Mouse (Mus musculus): ENCODE results near the gene Kpna6.

DNA sequence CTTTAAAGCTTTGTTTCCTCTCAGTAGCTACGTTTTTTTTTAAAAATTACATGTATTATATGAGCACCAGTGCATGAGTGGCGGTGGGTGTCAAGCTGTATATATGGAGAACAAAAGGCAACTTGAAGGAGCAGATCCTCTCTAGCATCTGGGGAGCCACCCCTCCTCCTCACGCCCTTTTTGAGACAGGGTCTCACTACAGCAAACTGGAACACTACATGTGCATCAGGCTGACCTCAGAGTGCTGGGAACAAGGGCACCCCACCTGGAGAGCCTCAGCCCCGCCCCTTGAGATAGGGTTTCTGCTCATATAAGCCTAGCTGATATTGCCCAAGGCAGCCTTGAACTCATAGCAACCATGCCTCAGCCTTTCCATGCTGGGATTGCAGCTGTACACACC is 47.1 kb downstream of the Kpna6 start:
- TF ChIP-seq EP300 (IDR thresholded peaks at IDR 0.05; ENCODE audit: low read depth) (no peak), CTCF (IDR thresholded peaks at IDR 0.05; ENCODE audit: low read depth) (no peak)
